Mouse (Mus musculus) left cerebral cortex, adult 11 months (tissue): ENCODE results near the gene Wdr70.
A peak's percentile ranks its signal among the peaks of the same experiment; 100 is the strongest.

Experiments used
- DNase-seq: peaks from one replicate; pipeline ENCODE4 v3.0.0; 2022; ENCODE audit warnings: low spot score

The Wdr70 gene

DNA sequence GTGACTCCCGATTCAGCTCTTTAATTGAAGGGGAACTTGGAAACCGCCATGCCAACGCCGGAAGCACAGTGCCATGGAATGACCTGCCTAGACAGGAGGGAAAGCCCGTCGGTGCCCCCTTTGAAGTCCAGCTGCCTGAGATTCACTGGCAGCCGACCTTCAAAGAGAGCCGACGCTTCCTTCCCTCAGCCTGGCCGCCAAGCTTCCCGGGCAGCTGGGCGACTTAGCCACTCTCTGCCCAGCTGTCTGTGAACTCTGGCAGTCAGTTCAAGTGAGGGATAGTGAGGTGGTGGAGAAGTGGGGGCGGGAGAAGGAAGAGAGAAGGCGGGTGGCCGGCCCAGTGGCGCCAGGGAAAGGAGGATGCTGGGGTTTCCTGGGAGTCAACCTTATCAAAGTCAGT, 164.9 kb downstream of the Wdr70 start:
- no peak for DNase-seq

- peak; percentile 25 for DNase-seq
Observed at GRCm38 (mm10) chr15:7931605-7932008, 167.4 kb downstream of the Wdr70 start.

- DNase-seq: no peak
Observed at GRCm38 (mm10) chr15:7925382-7925781, 173.6 kb downstream of the Wdr70 start.

- DNase-seq: no peak
Observed at GRCm38 (mm10) chr15:7923281-7923680, 175.7 kb downstream of the Wdr70 start.

GRCm38 (mm10) chr15:7922291-7923037, 176.5 kb downstream of the Wdr70 start:
- DNase-seq: no peak

DNA sequence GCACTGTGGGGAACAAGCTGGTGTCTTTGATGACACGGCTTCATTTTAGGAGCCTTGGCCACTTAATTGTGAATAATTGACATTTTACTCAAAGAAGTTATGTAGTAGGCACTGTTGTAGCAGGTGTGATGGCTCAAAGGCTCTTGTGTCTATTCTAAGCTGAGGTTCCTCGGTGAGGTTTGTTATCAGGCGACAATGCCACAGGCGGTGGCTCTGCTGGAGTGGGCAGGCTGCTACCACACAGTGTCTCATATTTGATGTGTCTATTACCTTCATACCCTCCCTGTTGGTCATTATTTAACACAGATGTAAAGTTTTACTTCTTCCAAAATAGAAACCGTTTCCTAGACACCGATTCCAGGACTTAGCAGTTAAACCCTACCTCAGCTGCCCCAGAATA, 177.9 kb downstream of the Wdr70 start:
- no peak for DNase-seq

- no peak for DNase-seq
Observed at GRCm38 (mm10) chr15:7906491-7907035, 192.4 kb downstream of the Wdr70 start.

DNA sequence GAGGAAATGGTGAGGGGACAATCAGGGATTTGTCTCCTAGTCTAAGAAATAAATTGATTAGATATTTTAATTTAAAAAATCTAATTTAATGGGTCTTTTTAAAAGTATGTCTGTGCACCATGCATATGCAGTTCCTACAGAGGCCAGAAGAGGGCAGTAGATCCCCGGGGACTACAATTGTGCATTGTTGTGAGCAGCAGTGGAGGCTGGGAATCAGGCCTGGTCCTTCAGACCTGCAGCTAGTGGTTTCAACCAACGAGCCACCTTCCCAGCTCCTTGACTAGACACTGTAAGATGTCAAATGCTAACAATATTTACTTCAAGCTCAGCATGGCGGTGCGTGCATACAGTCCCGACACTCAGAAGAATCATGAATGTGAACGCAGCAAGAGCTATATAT, 199.7 kb downstream of the Wdr70 start:
- DNase-seq: no peak

GRCm38 (mm10) chr15:7891547-7892282, 207.3 kb downstream of the Wdr70 start:
- no peak for DNase-seq

GRCm38 (mm10) chr15:7890286-7890685, 208.7 kb downstream of the Wdr70 start:
- no peak for DNase-seq

DNA sequence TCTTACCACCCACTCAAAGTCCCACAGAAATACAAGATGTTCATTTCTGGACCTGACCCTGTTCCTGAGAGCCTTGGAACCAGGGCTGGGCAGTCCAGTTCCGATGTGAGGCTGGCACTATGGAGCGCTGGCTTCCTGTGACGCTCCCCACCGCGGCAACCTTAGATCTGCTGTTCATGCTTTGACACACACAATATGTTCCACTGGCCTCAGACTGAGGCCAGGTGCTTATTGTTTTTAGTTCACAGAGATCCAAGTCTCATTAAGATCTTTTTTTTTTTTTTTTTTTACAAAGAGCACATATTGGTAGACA, 209.7 kb downstream of the Wdr70 start:
- no peak for DNase-seq

DNA sequence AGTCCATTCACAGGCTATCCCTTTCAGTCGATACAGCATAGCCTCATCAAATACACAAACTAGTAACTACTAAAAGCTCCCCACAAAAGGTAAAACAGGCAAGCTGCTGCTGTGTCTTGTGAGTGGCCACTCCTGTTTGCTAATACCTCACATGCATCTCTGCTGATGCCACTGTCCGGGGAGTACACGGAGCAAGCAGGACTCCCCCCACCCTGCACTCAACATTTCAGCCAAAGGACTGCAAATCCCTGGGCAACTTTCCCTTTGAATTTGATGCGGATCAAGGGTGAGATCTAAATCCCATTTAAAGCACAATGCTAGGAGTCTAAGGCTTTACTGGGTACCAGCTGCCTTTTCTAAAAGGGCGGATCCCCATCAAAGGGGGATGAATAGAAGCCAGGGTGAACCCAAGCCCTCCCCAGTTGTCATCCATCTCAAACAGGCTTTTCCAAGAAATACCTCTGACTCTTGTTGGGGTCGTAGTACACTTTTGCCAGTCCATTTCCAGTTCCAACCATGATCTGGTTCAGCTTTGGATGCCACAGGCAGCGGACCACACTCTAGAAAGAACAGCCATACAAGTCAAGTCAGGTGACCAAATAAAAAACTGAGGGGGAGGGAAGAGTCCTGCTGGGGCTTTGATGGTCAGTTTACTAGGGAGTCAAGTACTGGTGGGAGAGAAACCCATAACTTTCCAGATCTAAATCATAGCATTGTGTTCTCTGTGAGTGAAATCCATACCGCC, 210.2 kb downstream of the Wdr70 start:
- DNase-seq: no peak

DNA sequence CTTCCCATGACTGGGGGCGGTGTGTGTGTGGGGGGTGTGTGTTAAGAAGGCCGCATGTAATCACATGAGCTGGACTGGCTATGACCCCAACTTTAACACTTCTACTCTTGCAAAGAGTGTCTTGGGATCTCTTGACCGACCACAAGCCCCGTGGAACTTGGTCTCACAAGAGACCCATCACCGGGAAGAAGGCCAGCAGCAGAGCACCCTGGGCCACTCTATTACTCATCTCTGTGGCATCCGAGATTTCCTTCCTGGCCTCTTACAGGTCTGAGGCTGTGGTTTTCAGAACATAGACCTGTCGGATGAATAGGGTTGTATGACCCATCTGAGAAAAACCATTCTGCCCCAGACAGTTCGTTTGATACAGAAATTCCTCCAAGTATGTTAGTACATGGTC, 212.4 kb downstream of the Wdr70 start:
- DNase-seq: no peak

DNA sequence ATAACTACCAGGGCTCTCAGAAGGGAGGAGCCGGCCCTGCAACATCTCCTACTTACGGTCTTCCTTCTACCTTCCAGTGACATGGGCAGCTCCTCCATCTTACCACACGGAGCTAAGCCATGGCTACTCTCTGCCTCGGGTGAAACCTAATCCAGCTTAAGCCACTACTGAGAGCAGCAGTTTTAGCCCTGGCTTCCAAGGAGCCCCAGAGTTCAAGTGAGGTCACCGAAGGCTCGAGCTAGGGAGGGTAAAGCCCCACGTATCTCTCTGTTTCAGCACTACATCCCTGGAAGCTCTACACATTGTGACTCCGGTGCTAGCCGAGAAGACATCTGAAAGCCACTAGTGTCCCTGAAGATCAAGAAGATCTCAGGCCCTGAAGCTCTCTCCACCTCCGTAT, 213.9 kb downstream of the Wdr70 start:
- no peak for DNase-seq

DNA sequence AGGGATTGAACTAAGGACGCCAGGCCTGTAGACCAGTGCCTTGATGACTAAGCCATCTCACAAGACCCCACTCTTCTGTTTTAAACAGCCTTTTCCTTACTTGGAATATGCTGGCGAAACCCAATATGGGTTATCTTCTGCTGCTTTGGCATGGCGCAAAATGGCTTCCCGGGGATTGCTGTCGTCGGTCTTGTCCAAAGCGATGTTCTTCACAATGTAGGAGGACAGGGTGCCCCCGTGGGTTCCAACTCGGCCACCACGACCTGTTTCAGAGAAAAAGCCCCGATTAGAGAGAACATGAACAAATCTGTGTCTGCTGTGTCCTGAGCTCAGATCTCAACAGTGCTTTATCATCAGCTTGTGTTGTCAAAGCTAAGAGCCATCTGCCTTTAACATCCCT, 214.8 kb downstream of the Wdr70 start:
- DNase-seq: no peak

DNA sequence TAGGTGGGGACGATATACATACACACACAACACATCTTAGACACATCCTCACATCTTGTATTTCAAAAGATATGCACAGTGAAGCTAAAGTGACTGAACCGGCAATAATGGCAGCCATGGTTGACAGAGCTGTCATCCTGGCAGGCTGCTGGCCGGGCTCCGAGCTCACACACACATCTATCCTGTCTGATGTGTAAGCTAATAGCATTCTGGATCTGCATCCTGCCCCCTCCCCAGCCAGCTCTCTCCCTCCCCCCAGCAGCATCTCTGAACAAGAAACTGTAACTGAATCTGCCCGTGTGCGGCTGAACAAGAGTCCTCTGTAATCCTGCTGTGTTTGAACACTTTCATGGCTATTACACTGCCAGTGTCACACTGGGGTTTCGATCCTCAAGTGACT, 219.1 kb downstream of the Wdr70 start:
- no peak for DNase-seq

- no peak for DNase-seq
Observed at GRCm38 (mm10) chr15:7878861-7879260, 220.1 kb downstream of the Wdr70 start.

DNA sequence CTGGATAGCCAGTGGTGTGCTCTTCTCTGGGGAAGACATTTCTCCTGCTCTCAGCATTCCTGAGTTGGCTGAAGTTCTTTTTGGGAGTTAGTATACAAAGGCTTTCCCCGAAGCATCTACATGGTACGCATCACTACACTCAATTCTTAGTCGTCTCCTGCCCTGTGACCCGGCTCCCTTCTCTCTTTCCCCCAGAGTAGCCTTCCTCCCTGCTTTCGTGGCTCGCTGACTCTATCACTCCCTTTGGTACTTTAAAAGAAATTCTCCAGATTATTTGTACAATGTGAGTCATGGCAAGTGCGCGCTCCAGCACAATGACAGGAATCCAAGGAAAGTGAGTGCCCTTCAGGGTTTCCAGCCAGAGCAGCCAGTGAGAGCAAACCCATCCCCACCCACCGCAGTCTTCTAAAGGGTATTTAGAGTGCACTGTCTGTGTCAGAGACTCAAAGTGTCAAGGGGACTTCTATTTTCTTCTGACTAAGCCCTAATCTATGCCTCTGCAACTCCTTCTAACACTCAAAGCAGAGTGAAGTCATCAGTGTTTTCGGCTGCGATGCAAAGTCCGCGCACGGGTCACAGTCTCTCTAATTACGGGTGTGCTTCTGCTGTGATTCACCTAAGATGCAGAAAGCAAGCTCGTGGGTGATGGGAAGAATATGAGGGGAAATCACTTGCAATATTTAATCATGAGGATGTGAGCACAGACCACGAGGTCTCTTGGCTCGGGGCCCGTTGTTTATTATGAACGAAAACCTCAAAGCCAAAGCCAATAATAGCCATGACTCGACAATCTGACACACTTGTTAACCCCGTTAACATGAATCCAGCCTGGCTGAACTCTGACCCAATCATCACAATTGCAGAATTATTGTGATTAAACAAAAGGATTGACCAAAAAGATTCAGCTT, 221.2 kb downstream of the Wdr70 start:
- no peak for DNase-seq

- DNase-seq: no peak
Observed at GRCm38 (mm10) chr15:7875879-7876278, 223.1 kb downstream of the Wdr70 start.

GRCm38 (mm10) chr15:7872473-7872872, 226.5 kb downstream of the Wdr70 start:
- DNase-seq: no peak

GRCm38 (mm10) chr15:7865305-7865704, 233.7 kb downstream of the Wdr70 start:
- DNase-seq: no peak

- DNase-seq: no peak
Observed at GRCm38 (mm10) chr15:7863328-7863727, 235.7 kb downstream of the Wdr70 start.
